Mouse (Mus musculus) small intestine, adult 2 months (tissue): ENCODE data around the gene Arl6ip5.

ENCODE experiments used
- CTCF ChIP-seq: fragments of 200-500 bp; IDR thresholded peaks from 2 replicates; pipeline ENCODE4 v1.5.1; 2012; ENCODE audit warnings: low read depth, mild to moderate bottlenecking, control low read depth, inconsistent platforms, low read length, moderate library complexity, mixed read lengths; ENCODE audit not compliant: insufficient replicate concordance, insufficient read length; ENCODE audit errors: extremely low read depth
- POLR2A ChIP-seq: fragments of 200-500 bp; IDR thresholded peaks from 2 replicates; pipeline ENCODE4 v1.6.1; 2012; ENCODE audit warnings: low read depth, mild to moderate bottlenecking, control low read depth, inconsistent platforms, low read length, moderate library complexity

DNA sequence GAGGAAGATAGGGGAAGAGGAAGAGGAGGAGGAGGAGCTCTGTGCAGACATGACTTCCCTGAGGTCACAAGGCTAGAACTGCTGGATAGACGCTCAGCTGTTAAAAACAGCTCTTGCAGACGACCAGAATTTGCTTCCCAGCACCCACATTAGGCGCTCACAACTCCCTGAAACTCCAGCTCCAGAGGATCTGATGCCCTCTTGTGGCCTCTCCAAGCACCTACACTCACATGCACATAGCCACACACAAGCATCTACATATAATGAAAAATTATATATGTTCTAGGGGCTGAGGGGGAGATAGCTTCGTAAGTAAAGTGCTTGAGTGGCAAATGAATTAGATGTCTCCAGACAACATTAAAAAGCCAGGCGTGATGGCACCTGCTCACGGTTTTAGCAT, 28.9 kb downstream of the Arl6ip5 start:
- TF ChIP-seq CTCF (0 out of 2 replicates have a peak, but pooled peaks have one; percentile 6), POLR2A (no peak)
